Mouse (Mus musculus) embryonic facial prominence, embryonic 14.5 days (tissue): ENCODE measurements around the gene Parn. TPM values are rescaled to one million over a fixed set of nuclear protein-coding genes. Genes with fewer than 3 reads are reported as not detected.

Source experiments
- ATAC-seq: fragments of 200-750 bp; cut with Nextera tagmentation; 2 replicates; pipeline ENCODE4 v1.8.0; 2017; ENCODE audit warnings: low read depth, moderate number of reproducible peaks, moderate TSS enrichment
- DNase-seq: peaks from one replicate; pipeline ENCODE4 v3.0.0-alpha.2; 2015; ENCODE audit warnings: low spot score
- H3K27ac ChIP-seq: fragments of 300-500 bp; sonication (generic); replicated peaks from 2 replicates; pipeline ENCODE4 v1.5.1; 2014; ENCODE audit warnings: low read depth, mild to moderate bottlenecking, low read length, moderate library complexity
- H3K27me3 ChIP-seq: fragments of 300-500 bp; sonication (generic); replicated peaks from 2 replicates; pipeline ENCODE4 v1.6.1; 2014; ENCODE audit warnings: low read length; ENCODE audit not compliant: control insufficient read depth, insufficient read depth
- H3K36me3 ChIP-seq: fragments of 300-500 bp; sonication (generic); 2 replicates; pipeline ENCODE4 v1.6.1; 2014; ENCODE audit warnings: low read length, mixed read lengths; ENCODE audit not compliant: control insufficient read depth, insufficient read depth
- H3K4me1 ChIP-seq: fragments of 300-500 bp; sonication (generic); 2 replicates; pipeline ENCODE4 v1.6.1; 2014; ENCODE audit warnings: antibody characterized with exemption, low read length; ENCODE audit not compliant: control insufficient read depth, insufficient read depth
- H3K4me2 ChIP-seq: fragments of 300-500 bp; sonication (generic); 2 replicates; pipeline ENCODE4 v1.6.1; 2014; ENCODE audit warnings: low read depth, mild to moderate bottlenecking, low read length, moderate library complexity, mixed read lengths
- H3K4me3 ChIP-seq: fragments of 300-500 bp; sonication (generic); 2 replicates; pipeline ENCODE4 v1.5.1; 2014; ENCODE audit warnings: low read depth, mild to moderate bottlenecking, low read length
- H3K9ac ChIP-seq: fragments of 300-500 bp; sonication (generic); 2 replicates; pipeline ENCODE4 v1.6.1; 2014; ENCODE audit warnings: low read depth, mild to moderate bottlenecking, low read length, moderate library complexity, mixed read lengths
- H3K9me3 ChIP-seq: fragments of 300-500 bp; sonication (generic); 2 replicates; pipeline ENCODE4 v1.6.1; 2016; ENCODE audit warnings: low read length; ENCODE audit not compliant: control insufficient read depth
- WGBS: fragments of 180-500 bp; shearing (Covaris S2); extraction: QIAGEN DNeasy Blood & Tissue Kit; methylation state at CpG from one replicate; pipeline ENCODE4 v1.1.7; 2014; 5-methylcytosine and 5-hydroxymethylcytosine counted together
- polyA plus RNA-seq: library from polyadenylated mRNA; unstranded; fragments of >200 nt; fragmentation: Nextera tagmentation; extraction: Ambion mirVana; gene quantifications from 2 replicates; pipeline ENCODE4 v1.2.1, GENCODE M21; 2014

Parn gene
- polyA plus RNA-seq, 1 experiment from 2014 or later = 32.1 TPM

GRCm38 (mm10) chr16:13588182-13589048, 79.6 kb downstream of the Parn start:
- Histone ChIP-seq H3K4me3 (no peak overlapping the region), H3K4me1 (peaks cover 5% of the 10 kb centered on the region; the same call in 1 of the 2 replicates), H3K4me2 (no peak overlapping the region), H3K9me3 (no peaks in the 10 kb centered on the region), H3K27me3 (no peaks in the 10 kb centered on the region), H3K9ac (no peak overlapping the region), H3K27ac (peak overlapping the region; percentile 55; the same call in 1 of the 2 replicates), H3K36me3 (peaks cover 19% of the 10 kb centered on the region; the same call in 1 of the 2 replicates)
- ATAC-seq (peak; percentile 47), DNase-seq (peak; percentile 52)
- WGBS = 76% methylated on average over 5 of the region's 5 CpGs

GRCm38 (mm10) chr16:13585234-13585633, 82.7 kb downstream of the Parn start:
- H3K4me2 ChIP-seq = no peak overlapping the region
- 70% methylated on average over 9 of the region's 9 CpGs for WGBS
- H3K36me3 ChIP-seq = 0 out of 2 replicates have a peak, but pooled peaks cover 14% of the 10 kb centered on the region
- H3K27ac ChIP-seq = no peak overlapping the region
- ATAC-seq (no peak), DNase-seq (peak; percentile 12)
- H3K27me3 ChIP-seq = no peaks in the 10 kb centered on the region
- no peak overlapping the region for H3K9ac ChIP-seq
- no peak overlapping the region for H3K4me3 ChIP-seq
- no peaks in the 10 kb centered on the region for H3K9me3 ChIP-seq
- peaks cover 5% of the 10 kb centered on the region; the same call in 1 of the 2 replicates for H3K4me1 ChIP-seq

GRCm38 (mm10) chr16:13580784-13581183, 87.2 kb downstream of the Parn start:
- Histone ChIP-seq H3K4me1 (no peaks in the 10 kb centered on the region), H3K9me3 (no peaks in the 10 kb centered on the region), H3K27me3 (no peaks in the 10 kb centered on the region), H3K4me3 (no peak overlapping the region), H3K27ac (no peak overlapping the region), H3K9ac (no peak overlapping the region), H3K4me2 (no peak overlapping the region), H3K36me3 (0 out of 2 replicates have a peak, but pooled peaks cover 14% of the 10 kb centered on the region)
- no peak for ATAC-seq
- WGBS = 83% methylated on average over 3 of the region's 3 CpGs
- no peak for DNase-seq

GRCm38 (mm10) chr16:13580016-13580415, 88.0 kb downstream of the Parn start:
- no peak for ATAC-seq
- 73% methylated on average over 1 of the region's 1 CpGs for WGBS
- 0 out of 2 replicates have a peak, but pooled peaks cover 11% of the 10 kb centered on the region for H3K36me3 ChIP-seq

GRCm38 (mm10) chr16:13575306-13575705, 92.7 kb downstream of the Parn start:
- Histone ChIP-seq H3K36me3 (no peaks in the 10 kb centered on the region), H3K27ac (no peak overlapping the region), H3K9ac (no peak overlapping the region), H3K4me3 (no peak overlapping the region), H3K4me2 (no peak overlapping the region), H3K4me1 (no peaks in the 10 kb centered on the region), H3K27me3 (no peaks in the 10 kb centered on the region), H3K9me3 (no peaks in the 10 kb centered on the region)
- WGBS = 79% methylated on average over 4 of the region's 4 CpGs
- DNase-seq (no peak), ATAC-seq (no peak)

More at GRCm38 (mm10) chr16:13580016-13580415, 88.0 kb downstream of the Parn start:
- Histone ChIP-seq H3K4me2 (no peak overlapping the region), H3K9me3 (no peaks in the 10 kb centered on the region), H3K27me3 (no peaks in the 10 kb centered on the region), H3K4me3 (no peak overlapping the region), H3K27ac (no peak overlapping the region), H3K9ac (no peak overlapping the region), H3K4me1 (no peaks in the 10 kb centered on the region)
- DNase-seq = no peak

GRCm38 (mm10) chr16:13568280-13568679, 99.7 kb downstream of the Parn start:
- WGBS = 92% methylated on average over 2 of the region's 2 CpGs

GRCm38 (mm10) chr16:13567614-13568013, 100.4 kb downstream of the Parn start:
- WGBS = 92% methylated on average over 1 of the region's 1 CpGs
- ATAC-seq (no peak), DNase-seq (no peak)
- Histone ChIP-seq H3K27me3 (no peaks in the 10 kb centered on the region), H3K4me1 (no peaks in the 10 kb centered on the region), H3K27ac (no peak overlapping the region), H3K9me3 (no peaks in the 10 kb centered on the region), H3K36me3 (no peaks in the 10 kb centered on the region), H3K4me2 (no peak overlapping the region), H3K9ac (no peak overlapping the region), H3K4me3 (no peak overlapping the region)

More at GRCm38 (mm10) chr16:13568280-13568679, 99.7 kb downstream of the Parn start:
- no peaks in the 10 kb centered on the region for H3K9me3 ChIP-seq
- H3K27ac ChIP-seq = no peak overlapping the region
- no peak overlapping the region for H3K4me3 ChIP-seq
- H3K27me3 ChIP-seq = no peaks in the 10 kb centered on the region
- DNase-seq (no peak), ATAC-seq (no peak)
- no peaks in the 10 kb centered on the region for H3K4me1 ChIP-seq
- H3K4me2 ChIP-seq = no peak overlapping the region
- no peak overlapping the region for H3K9ac ChIP-seq
- H3K36me3 ChIP-seq = no peaks in the 10 kb centered on the region

- no peaks in the 10 kb centered on the region for H3K27me3 ChIP-seq
- ATAC-seq (no peak), DNase-seq (no peak)
- no peaks in the 10 kb centered on the region for H3K4me1 ChIP-seq
- H3K36me3 ChIP-seq = no peaks in the 10 kb centered on the region
- 77% methylated on average over 6 of the region's 6 CpGs for WGBS
- H3K4me3 ChIP-seq = no peak overlapping the region
- H3K4me2 ChIP-seq = no peak overlapping the region
- no peak overlapping the region for H3K27ac ChIP-seq
- H3K9me3 ChIP-seq = no peaks in the 10 kb centered on the region
- H3K9ac ChIP-seq = no peak overlapping the region
Measured at GRCm38 (mm10) chr16:13566351-13566750, 101.6 kb downstream of the Parn start.
